Mouse (Mus musculus): ENCODE data around the gene Polr2l. TPM values are rescaled to one million over a fixed set of nuclear protein-coding genes. Genes with fewer than 3 reads are reported as not detected.
A peak's percentile ranks its signal among the peaks of the same experiment; 100 is the strongest.

The Polr2l gene
- polyA plus RNA-seq, 1 experiment from 2014 or later, result 75.8 TPM

DNA sequence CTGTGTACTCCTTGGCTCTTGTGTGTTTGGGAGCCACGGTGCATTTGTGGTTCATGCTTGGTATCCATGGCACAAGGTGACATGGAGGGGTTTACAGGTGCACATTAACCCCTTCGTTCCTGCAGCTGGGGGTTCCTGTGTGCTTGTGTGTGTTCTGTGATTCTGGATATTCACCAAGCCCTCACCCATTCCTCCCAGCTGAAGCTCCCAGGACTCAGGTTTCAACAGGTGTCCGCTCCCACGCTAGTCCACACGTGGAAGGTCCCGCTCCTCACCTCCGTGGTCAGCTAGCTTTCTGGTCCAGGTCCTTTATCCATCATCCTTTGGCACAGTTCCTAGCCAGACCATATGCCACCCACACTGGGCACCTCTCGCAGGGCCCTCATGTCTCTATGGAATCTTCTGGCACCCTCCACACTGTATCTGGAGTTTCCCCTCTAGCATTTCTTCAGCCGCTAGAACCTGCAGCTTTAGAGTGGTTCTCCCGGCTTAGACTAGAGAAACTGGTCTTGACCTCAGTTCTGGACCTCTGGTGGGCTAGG lies 8.3 kb downstream of the Polr2l start:
- Histone ChIP-seq H3K9me3 (ENCODE audit: control insufficient read depth, low read length) (no peaks in the 10 kb centered on the region), H3K4me1 (ENCODE audit: control insufficient read depth, insufficient read depth, low read depth, low read length) (peaks cover 44% of the 10 kb centered on the region)

DNA sequence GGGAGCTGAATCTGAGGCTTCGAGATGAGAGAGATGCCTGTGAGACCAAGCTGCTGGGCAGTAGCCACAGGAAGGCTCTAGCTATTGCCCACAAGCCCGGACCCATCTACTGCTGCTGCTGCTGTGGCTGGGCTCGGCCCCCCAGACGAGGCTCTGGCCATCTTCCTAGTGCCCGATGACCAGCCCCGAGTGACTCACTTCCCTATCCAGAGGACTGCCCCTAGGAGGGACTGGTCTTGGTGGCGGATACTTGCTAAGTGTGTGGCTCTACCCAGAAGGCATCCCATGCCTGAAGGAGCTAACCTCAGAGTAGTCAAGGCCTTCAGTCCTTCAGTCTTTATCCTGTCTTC lies 8.9 kb downstream of the Polr2l start:
- H3K27me3 ChIP-seq (replicated peaks; ENCODE audit: control insufficient read depth, insufficient read depth, low read length), result peaks cover 51% of the 10 kb centered on the region
- H3K4me3 ChIP-seq (ENCODE audit: low read length), result no peak overlapping the region
- no peak for ATAC-seq

More for the DNA sequence above, 8.3 kb downstream of the Polr2l start:
- WGBS, result 63% methylated on average over 10 of the region's 10 CpGs
- Histone ChIP-seq H3K9ac (ENCODE audit: low read depth, low read length) (peak overlapping the region; percentile 89), H3K27me3 (replicated peaks; ENCODE audit: control insufficient read depth, insufficient read depth, low read length) (peaks cover 46% of the 10 kb centered on the region), H3K27ac (ENCODE audit: low read depth, low read length) (no peak overlapping the region), H3K36me3 (ENCODE audit: control insufficient read depth, insufficient read depth, low read length) (peaks cover 12% of the 10 kb centered on the region), H3K4me2 (ENCODE audit: low read length) (peak overlapping the region; percentile 81), H3K4me3 (ENCODE audit: low read length) (peak overlapping the region; percentile 72)
- ATAC-seq, result no peak

DNA sequence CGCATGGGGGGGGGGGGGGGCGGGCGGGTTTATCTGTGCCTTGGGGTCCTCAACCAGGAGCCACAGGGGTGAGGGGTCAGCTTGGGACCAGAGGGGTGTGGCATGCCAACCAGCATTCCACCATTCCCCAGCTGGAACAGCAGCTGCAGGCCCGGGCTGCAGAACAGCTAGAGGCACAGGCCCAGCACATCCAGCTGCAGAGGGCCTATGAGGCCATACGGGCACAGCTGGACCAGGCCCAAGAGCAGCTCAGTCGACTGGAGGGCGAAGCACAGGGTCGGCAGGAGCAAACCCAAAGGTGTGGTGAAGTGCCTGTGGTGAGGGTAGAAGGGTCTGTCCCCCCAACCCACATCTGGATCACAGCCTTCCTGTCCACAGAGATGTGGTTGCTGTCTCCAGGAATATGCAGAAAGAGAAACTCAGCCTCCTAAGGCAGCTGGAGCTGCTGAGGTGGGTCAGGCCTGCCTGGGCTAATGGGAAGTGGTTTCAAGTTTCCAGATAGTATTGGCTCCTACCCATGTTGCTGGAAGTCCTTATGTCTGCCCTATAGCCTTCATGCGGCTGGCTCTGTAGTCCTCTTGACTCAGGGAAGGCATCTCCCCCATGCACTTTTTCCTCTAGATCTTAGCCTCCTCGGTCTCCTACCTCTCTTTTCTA lies 9.4 kb downstream of the Polr2l start:
- Histone ChIP-seq H3K27ac (ENCODE audit: low read depth, low read length) (no peak overlapping the region), H3K4me3 (ENCODE audit: low read length) (no peak overlapping the region; the same call in 1 of the 2 replicates), H3K9me3 (ENCODE audit: control insufficient read depth, low read length) (no peaks in the 10 kb centered on the region), H3K4me1 (ENCODE audit: control insufficient read depth, insufficient read depth, low read depth, low read length) (peaks cover 47% of the 10 kb centered on the region), H3K27me3 (replicated peaks; ENCODE audit: control insufficient read depth, insufficient read depth, low read length) (peaks cover 55% of the 10 kb centered on the region), H3K4me2 (ENCODE audit: low read length) (no peak overlapping the region), H3K36me3 (ENCODE audit: control insufficient read depth, insufficient read depth, low read length) (peaks cover 6% of the 10 kb centered on the region), H3K9ac (ENCODE audit: low read depth, low read length) (no peak overlapping the region; the same call in 1 of the 2 replicates)
- 51% methylated on average over 8 of the region's 10 CpGs for WGBS
- ATAC-seq, result no peak

More for the DNA sequence above, 8.9 kb downstream of the Polr2l start:
- Histone ChIP-seq H3K4me1 (ENCODE audit: control insufficient read depth, insufficient read depth, low read depth, low read length) (peaks cover 47% of the 10 kb centered on the region), H3K9me3 (ENCODE audit: control insufficient read depth, low read length) (no peaks in the 10 kb centered on the region), H3K4me2 (ENCODE audit: low read length) (no peak overlapping the region), H3K36me3 (ENCODE audit: control insufficient read depth, insufficient read depth, low read length) (peaks cover 9% of the 10 kb centered on the region), H3K27ac (ENCODE audit: low read depth, low read length) (no peak overlapping the region), H3K9ac (ENCODE audit: low read depth, low read length) (no peak overlapping the region)
- 77% methylated on average over 7 of the region's 7 CpGs for WGBS

- 8% methylated on average over 38 of the region's 38 CpGs for WGBS
- peaks cover 58% of the 10 kb centered on the region for H3K27me3 ChIP-seq (replicated peaks; ENCODE audit: control insufficient read depth, insufficient read depth, low read length)
- H3K4me3 ChIP-seq (ENCODE audit: low read length), result peak overlapping the region; percentile 16
- peaks cover 42% of the 10 kb centered on the region for H3K4me1 ChIP-seq (ENCODE audit: control insufficient read depth, insufficient read depth, low read depth, low read length)
- H3K9ac ChIP-seq (ENCODE audit: low read depth, low read length), result peak overlapping the region; percentile 18
- H3K36me3 ChIP-seq (ENCODE audit: control insufficient read depth, insufficient read depth, low read length), result peaks cover 3% of the 10 kb centered on the region; the same call in 1 of the 2 replicates
- peak overlapping the region; percentile 34 for H3K4me2 ChIP-seq (ENCODE audit: low read length)
- H3K9me3 ChIP-seq (ENCODE audit: control insufficient read depth, low read length), result no peaks in the 10 kb centered on the region
- no peak for ATAC-seq
- H3K27ac ChIP-seq (ENCODE audit: low read depth, low read length), result no peak overlapping the region
Observed at GRCm38 (mm10) chr7:141464603-141465201, 10.2 kb downstream of the Polr2l start.

- peaks cover 58% of the 10 kb centered on the region for H3K27me3 ChIP-seq (replicated peaks; ENCODE audit: control insufficient read depth, insufficient read depth, low read length)
- peak overlapping the region; percentile 34 for H3K4me2 ChIP-seq (ENCODE audit: low read length)
- H3K4me1 ChIP-seq (ENCODE audit: control insufficient read depth, insufficient read depth, low read depth, low read length), result peaks cover 35% of the 10 kb centered on the region
- no peaks in the 10 kb centered on the region for H3K9me3 ChIP-seq (ENCODE audit: control insufficient read depth, low read length)
- H3K36me3 ChIP-seq (ENCODE audit: control insufficient read depth, insufficient read depth, low read length), result peaks cover 3% of the 10 kb centered on the region; the same call in 1 of the 2 replicates
- no peak overlapping the region for H3K9ac ChIP-seq (ENCODE audit: low read depth, low read length)
- peak overlapping the region; percentile 13 for H3K4me3 ChIP-seq (ENCODE audit: low read length)
- no peak overlapping the region for H3K27ac ChIP-seq (ENCODE audit: low read depth, low read length)
- no peak for ATAC-seq
- WGBS, result 22% methylated on average over 12 of the region's 12 CpGs
Observed at GRCm38 (mm10) chr7:141463824-141464602, 10.9 kb downstream of the Polr2l start.

- Histone ChIP-seq H3K36me3 (ENCODE audit: control insufficient read depth, insufficient read depth, low read length) (peaks cover 3% of the 10 kb centered on the region; the same call in 1 of the 2 replicates), H3K27me3 (replicated peaks; ENCODE audit: control insufficient read depth, insufficient read depth, low read length) (peaks cover 58% of the 10 kb centered on the region), H3K9ac (ENCODE audit: low read depth, low read length) (no peak overlapping the region), H3K4me3 (ENCODE audit: low read length) (peak overlapping the region; percentile 46), H3K4me1 (ENCODE audit: control insufficient read depth, insufficient read depth, low read depth, low read length) (peaks cover 23% of the 10 kb centered on the region), H3K27ac (ENCODE audit: low read depth, low read length) (no peak overlapping the region), H3K9me3 (ENCODE audit: control insufficient read depth, low read length) (no peaks in the 10 kb centered on the region), H3K4me2 (ENCODE audit: low read length) (peak overlapping the region; percentile 81)
- ATAC-seq, result no peak
- 18% methylated on average over 5 of the region's 5 CpGs for WGBS
Observed at GRCm38 (mm10) chr7:141462333-141462821, 12.6 kb downstream of the Polr2l start.

DNA sequence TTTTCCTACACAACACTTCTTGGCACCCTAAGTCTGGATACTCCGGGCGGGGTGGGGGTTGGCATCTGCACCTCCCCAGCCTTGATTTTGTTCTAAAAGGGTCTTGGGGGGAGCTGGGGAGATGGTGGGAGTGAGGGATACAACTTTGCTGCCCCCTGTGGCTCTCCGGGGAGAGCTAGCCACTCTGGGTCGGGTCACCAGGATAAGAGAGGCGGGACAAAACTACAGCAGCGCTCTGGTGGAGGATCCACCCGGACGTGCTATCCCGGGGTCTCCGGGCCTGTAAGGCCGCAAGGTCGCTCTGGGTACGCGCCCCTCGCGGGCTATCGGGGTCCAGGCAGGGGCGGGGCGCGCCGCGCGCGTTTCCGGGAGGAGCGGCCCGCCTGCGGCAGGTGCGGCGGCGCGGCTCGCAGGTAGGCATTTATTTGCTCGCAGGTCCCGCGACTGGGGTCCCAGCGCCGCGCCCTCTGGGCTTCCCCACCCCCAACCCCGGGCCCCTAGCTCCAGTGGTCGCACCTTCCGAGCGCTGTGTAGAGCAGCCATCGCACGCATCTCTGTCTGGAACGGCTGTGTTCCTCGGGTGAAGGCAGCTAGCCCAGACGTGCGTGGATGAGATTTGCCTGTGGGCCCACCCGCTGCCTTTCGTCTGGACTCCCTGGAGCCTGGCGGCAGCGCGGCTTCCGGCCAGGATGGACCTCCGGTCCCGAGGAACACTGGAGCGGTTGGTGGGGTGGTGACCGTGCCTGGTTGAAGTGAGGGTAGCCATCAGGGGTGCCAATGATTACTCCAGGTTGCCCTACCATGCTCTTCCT lies 13.2 kb downstream of the Polr2l start:
- peak overlapping the region; percentile 81 for H3K4me2 ChIP-seq (ENCODE audit: low read length)
- peaks cover 16% of the 10 kb centered on the region for H3K4me1 ChIP-seq (ENCODE audit: control insufficient read depth, insufficient read depth, low read depth, low read length)
- H3K9ac ChIP-seq (ENCODE audit: low read depth, low read length), result peak overlapping the region; percentile 65
- peaks cover 3% of the 10 kb centered on the region; the same call in 1 of the 2 replicates for H3K36me3 ChIP-seq (ENCODE audit: control insufficient read depth, insufficient read depth, low read length)
- peaks cover 56% of the 10 kb centered on the region for H3K27me3 ChIP-seq (replicated peaks; ENCODE audit: control insufficient read depth, insufficient read depth, low read length)
- peak overlapping the region; percentile 46 for H3K4me3 ChIP-seq (ENCODE audit: low read length)
- no peak for ATAC-seq
- WGBS, result 2% methylated on average over 48 of the region's 59 CpGs
- H3K27ac ChIP-seq (ENCODE audit: low read depth, low read length), result no peak overlapping the region
- no peaks in the 10 kb centered on the region for H3K9me3 ChIP-seq (ENCODE audit: control insufficient read depth, low read length)

- H3K4me3 ChIP-seq (ENCODE audit: low read length), result peak within 1 kb of the TSS; percentile 46
- H3K27ac ChIP-seq (ENCODE audit: low read depth, low read length), result no peak within 1 kb of the TSS
- ATAC-seq, result no peak
- no peaks in the 10 kb centered on the region for H3K9me3 ChIP-seq (ENCODE audit: control insufficient read depth, low read length)
- H3K4me2 ChIP-seq (ENCODE audit: low read length), result peak within 1 kb of the TSS; percentile 81
- H3K27me3 ChIP-seq (replicated peaks; ENCODE audit: control insufficient read depth, insufficient read depth, low read length), result peaks cover 50% of the 10 kb centered on the region
- H3K4me1 ChIP-seq (ENCODE audit: control insufficient read depth, insufficient read depth, low read depth, low read length), result peaks cover 22% of the 10 kb centered on the region
- H3K36me3 ChIP-seq (ENCODE audit: control insufficient read depth, insufficient read depth, low read length), result peaks cover 3% of the 10 kb centered on the region; the same call in 1 of the 2 replicates
- 78% methylated on average over 15 of the region's 15 CpGs for WGBS
- H3K9ac ChIP-seq (ENCODE audit: low read depth, low read length), result peak within 1 kb of the TSS; percentile 65
Observed at GRCm38 (mm10) chr7:141460391-141461113, 14.4 kb downstream of the Polr2l start, which contains the start of gene Cracr2b. Gene Cracr2b (plus strand): TSS chr7:141461094.

Data from hindbrain, embryonic 16.5 days (tissue).